Mouse (Mus musculus): ENCODE measurements at regions not wholly inside any gene's neighbourhood (a gene's known extent, or its start where the extent isn't known, plus 50 kb on each side); places are given as distances from the start of the nearest gene placed in this dataset.

GRCm38 (mm10) chr3:34503874-34504572 lies 146.2 kb upstream of the Sox2 start:
- H3K9ac ChIP-seq, result no peak overlapping the region
- no peaks in the 10 kb centered on the region for H3K27me3 ChIP-seq (ENCODE audit: insufficient read depth, low read length)
- no peak overlapping the region for H3K27ac ChIP-seq (ENCODE audit: low read depth)
- DNase-seq (no peak), ATAC-seq (ENCODE audit: insufficient read depth) (no peak)
- no peaks in the 10 kb centered on the region for H3K9me3 ChIP-seq (ENCODE audit: low read depth, low read length)
- WGBS, result 54% methylated on average over 13 of the region's 13 CpGs
- no peak overlapping the region for H3K4me2 ChIP-seq
- TF ChIP-seq CTCF (IDR thresholded peaks at IDR 0.05; ENCODE audit: low read depth), result no peak
- H3K36me3 ChIP-seq (ENCODE audit: insufficient read depth), result no peaks in the 10 kb centered on the region
- H3K4me3 ChIP-seq (ENCODE audit: low read depth, low read length), result no peak overlapping the region
- H3K4me1 ChIP-seq (ENCODE audit: insufficient read depth), result no peaks in the 10 kb centered on the region

- no peaks in the 10 kb centered on the region for H3K27me3 ChIP-seq (ENCODE audit: insufficient read depth, low read length)
- no peak overlapping the region for H3K4me2 ChIP-seq
- TF ChIP-seq CTCF (IDR thresholded peaks at IDR 0.05; ENCODE audit: low read depth), result no peak
- 85% methylated on average over 8 of the region's 8 CpGs for WGBS
- no peak overlapping the region for H3K4me3 ChIP-seq (ENCODE audit: low read depth, low read length)
- H3K4me1 ChIP-seq (ENCODE audit: insufficient read depth), result no peaks in the 10 kb centered on the region
- no peak for DNase-seq
- ATAC-seq (ENCODE audit: insufficient read depth), result no peak
- no peaks in the 10 kb centered on the region for H3K36me3 ChIP-seq (ENCODE audit: insufficient read depth)
- no peak overlapping the region for H3K9ac ChIP-seq
- H3K27ac ChIP-seq (ENCODE audit: low read depth), result no peak overlapping the region
- H3K9me3 ChIP-seq (ENCODE audit: low read depth, low read length), result no peaks in the 10 kb centered on the region
Measured at GRCm38 (mm10) chr3:34496839-34497238, 153.4 kb upstream of the Sox2 start.

GRCm38 (mm10) chr3:34495615-34496014 lies 154.6 kb upstream of the Sox2 start:
- DNase-seq (no peak), ATAC-seq (ENCODE audit: insufficient read depth) (no peak)
- no peak overlapping the region for H3K4me3 ChIP-seq (ENCODE audit: low read depth, low read length)
- no peaks in the 10 kb centered on the region for H3K9me3 ChIP-seq (ENCODE audit: low read depth, low read length)
- H3K27me3 ChIP-seq (ENCODE audit: insufficient read depth, low read length), result no peaks in the 10 kb centered on the region
- H3K4me1 ChIP-seq (ENCODE audit: insufficient read depth), result no peaks in the 10 kb centered on the region
- H3K4me2 ChIP-seq, result no peak overlapping the region
- no peak overlapping the region for H3K27ac ChIP-seq (ENCODE audit: low read depth)
- no peak overlapping the region for H3K9ac ChIP-seq
- WGBS, result 67% methylated on average over 3 of the region's 3 CpGs
- no peaks in the 10 kb centered on the region for H3K36me3 ChIP-seq (ENCODE audit: insufficient read depth)
- no peak for TF ChIP-seq CTCF (IDR thresholded peaks at IDR 0.05; ENCODE audit: low read depth)

GRCm38 (mm10) chr3:34493921-34494320 lies 156.3 kb upstream of the Sox2 start:
- H3K4me2 ChIP-seq, result no peak overlapping the region
- H3K27me3 ChIP-seq (ENCODE audit: insufficient read depth, low read length), result no peaks in the 10 kb centered on the region
- TF ChIP-seq CTCF (IDR thresholded peaks at IDR 0.05; ENCODE audit: low read depth), result no peak
- H3K36me3 ChIP-seq (ENCODE audit: insufficient read depth), result no peaks in the 10 kb centered on the region
- no peak for ATAC-seq (ENCODE audit: insufficient read depth)
- no peak overlapping the region for H3K4me3 ChIP-seq (ENCODE audit: low read depth, low read length)
- no peak for DNase-seq
- H3K9ac ChIP-seq, result no peak overlapping the region
- no peaks in the 10 kb centered on the region for H3K9me3 ChIP-seq (ENCODE audit: low read depth, low read length)
- H3K27ac ChIP-seq (ENCODE audit: low read depth), result no peak overlapping the region
- no peaks in the 10 kb centered on the region for H3K4me1 ChIP-seq (ENCODE audit: insufficient read depth)

- ATAC-seq (ENCODE audit: insufficient read depth), result no peak
- Histone ChIP-seq H3K27me3 (ENCODE audit: insufficient read depth, low read length) (no peaks in the 10 kb centered on the region), H3K27ac (ENCODE audit: low read depth) (no peak overlapping the region), H3K9ac (no peak overlapping the region), H3K4me2 (no peak overlapping the region), H3K9me3 (ENCODE audit: low read depth, low read length) (no peaks in the 10 kb centered on the region), H3K4me1 (ENCODE audit: insufficient read depth) (no peaks in the 10 kb centered on the region), H3K36me3 (ENCODE audit: insufficient read depth) (no peaks in the 10 kb centered on the region), H3K4me3 (ENCODE audit: low read depth, low read length) (no peak overlapping the region)
- WGBS, result 62% methylated on average over 2 of the region's 2 CpGs
- TF ChIP-seq CTCF (IDR thresholded peaks at IDR 0.05; ENCODE audit: low read depth), result no peak
- DNase-seq, result no peak
Measured at GRCm38 (mm10) chr3:34489008-34489407, 161.2 kb upstream of the Sox2 start.

GRCm38 (mm10) chr3:34486441-34487050 lies 163.7 kb upstream of the Sox2 start:
- 17% methylated on average over 9 of the region's 9 CpGs for WGBS
- TF ChIP-seq CTCF (IDR thresholded peaks at IDR 0.05; ENCODE audit: low read depth), result no peak
- no peak for ATAC-seq (ENCODE audit: insufficient read depth)

GRCm38 (mm10) chr3:34485345-34486223 lies 164.6 kb upstream of the Sox2 start:
- ATAC-seq (ENCODE audit: insufficient read depth) (no peak), DNase-seq (peak; percentile 2)

More at GRCm38 (mm10) chr3:34486441-34487050, 163.7 kb upstream of the Sox2 start:
- Histone ChIP-seq H3K27me3 (ENCODE audit: insufficient read depth, low read length) (no peaks in the 10 kb centered on the region), H3K4me3 (ENCODE audit: low read depth, low read length) (no peak overlapping the region), H3K9me3 (ENCODE audit: low read depth, low read length) (no peaks in the 10 kb centered on the region), H3K9ac (no peak overlapping the region), H3K4me2 (no peak overlapping the region), H3K36me3 (ENCODE audit: insufficient read depth) (no peaks in the 10 kb centered on the region), H3K4me1 (ENCODE audit: insufficient read depth) (no peaks in the 10 kb centered on the region), H3K27ac (ENCODE audit: low read depth) (no peak overlapping the region)
- no peak for DNase-seq

More at GRCm38 (mm10) chr3:34485345-34486223, 164.6 kb upstream of the Sox2 start:
- Histone ChIP-seq H3K9ac (no peak overlapping the region), H3K9me3 (ENCODE audit: low read depth, low read length) (no peaks in the 10 kb centered on the region), H3K4me1 (ENCODE audit: insufficient read depth) (no peaks in the 10 kb centered on the region), H3K36me3 (ENCODE audit: insufficient read depth) (no peaks in the 10 kb centered on the region), H3K4me2 (0 out of 2 replicates have a peak overlapping the region, but pooled peaks have one; percentile 12), H3K27me3 (ENCODE audit: insufficient read depth, low read length) (no peaks in the 10 kb centered on the region), H3K4me3 (ENCODE audit: low read depth, low read length) (no peak overlapping the region), H3K27ac (ENCODE audit: low read depth) (no peak overlapping the region)
- WGBS, result 31% methylated on average over 15 of the region's 15 CpGs
- TF ChIP-seq CTCF (IDR thresholded peaks at IDR 0.05; ENCODE audit: low read depth), result no peak

Data from lung, embryonic 14.5 days (tissue).